Mouse (Mus musculus): Measurements from ENCODE around the gene Marco. TPM values are rescaled to one million over a fixed set of nuclear protein-coding genes. Genes with fewer than 3 reads are reported as not detected.

The Marco gene
- polyA plus RNA-seq, 1 experiment from 2014 or later = not detected

- Histone ChIP-seq H3K27ac (ENCODE audit: low read depth, low read length) (no peak overlapping the region), H3K36me3 (ENCODE audit: control insufficient read depth, insufficient read depth, low read length) (no peaks in the 10 kb centered on the region)
- 67% methylated on average over 6 of the region's 6 CpGs for WGBS
Measured at GRCm38 (mm10) chr1:120459032-120459431, 45.8 kb downstream of the Marco start.

GRCm38 (mm10) chr1:120458524-120458923 is 46.3 kb downstream of the Marco start:
- 36% methylated on average over 5 of the region's 5 CpGs for WGBS
- Histone ChIP-seq H3K9me3 (ENCODE audit: control insufficient read depth, low read length) (no peaks in the 10 kb centered on the region), H3K4me1 (ENCODE audit: control insufficient read depth, insufficient read depth, low read length) (peaks cover 4% of the 10 kb centered on the region), H3K36me3 (ENCODE audit: control insufficient read depth, insufficient read depth, low read length) (no peaks in the 10 kb centered on the region), H3K27me3 (ENCODE audit: control insufficient read depth, insufficient read depth, low read length) (no peaks in the 10 kb centered on the region), H3K4me3 (ENCODE audit: low read depth, low read length) (no peak overlapping the region), H3K4me2 (no peak overlapping the region), H3K27ac (ENCODE audit: low read depth, low read length) (no peak overlapping the region), H3K9ac (ENCODE audit: low read length) (no peak overlapping the region)
- DNase-seq (ENCODE audit: low spot score, missing footprints) = no peak
- ATAC-seq (ENCODE audit: low FRiP score) = peak; percentile 57

More at GRCm38 (mm10) chr1:120459032-120459431, 45.8 kb downstream of the Marco start:
- Histone ChIP-seq H3K4me3 (ENCODE audit: low read depth, low read length) (no peak overlapping the region), H3K4me1 (ENCODE audit: control insufficient read depth, insufficient read depth, low read length) (peaks cover 4% of the 10 kb centered on the region), H3K4me2 (no peak overlapping the region), H3K9me3 (ENCODE audit: control insufficient read depth, low read length) (no peaks in the 10 kb centered on the region), H3K27me3 (ENCODE audit: control insufficient read depth, insufficient read depth, low read length) (no peaks in the 10 kb centered on the region), H3K9ac (ENCODE audit: low read length) (no peak overlapping the region)
- DNase-seq (ENCODE audit: low spot score, missing footprints) = no peak
- peak; percentile 54; the same call in 1 of the 2 replicates for ATAC-seq (ENCODE audit: low FRiP score)

- Histone ChIP-seq H3K9ac (ENCODE audit: low read length) (no peak overlapping the region), H3K27me3 (ENCODE audit: control insufficient read depth, insufficient read depth, low read length) (no peaks in the 10 kb centered on the region), H3K4me1 (ENCODE audit: control insufficient read depth, insufficient read depth, low read length) (no peaks in the 10 kb centered on the region), H3K36me3 (ENCODE audit: control insufficient read depth, insufficient read depth, low read length) (no peaks in the 10 kb centered on the region), H3K4me2 (no peak overlapping the region), H3K27ac (ENCODE audit: low read depth, low read length) (no peak overlapping the region), H3K4me3 (ENCODE audit: low read depth, low read length) (no peak overlapping the region), H3K9me3 (ENCODE audit: control insufficient read depth, low read length) (no peaks in the 10 kb centered on the region)
- no peak for ATAC-seq (ENCODE audit: low FRiP score)
- 85% methylated on average over 9 of the region's 9 CpGs for WGBS
- DNase-seq (ENCODE audit: low spot score, missing footprints) = no peak
Measured at GRCm38 (mm10) chr1:120451486-120452270, 53.1 kb downstream of the Marco start.

GRCm38 (mm10) chr1:120449662-120450061 is 55.2 kb downstream of the Marco start:
- no peaks in the 10 kb centered on the region for H3K36me3 ChIP-seq (ENCODE audit: control insufficient read depth, insufficient read depth, low read length)
- H3K4me2 ChIP-seq = no peak overlapping the region
- no peaks in the 10 kb centered on the region for H3K4me1 ChIP-seq (ENCODE audit: control insufficient read depth, insufficient read depth, low read length)
- H3K27ac ChIP-seq (ENCODE audit: low read depth, low read length) = no peak overlapping the region
- H3K27me3 ChIP-seq (ENCODE audit: control insufficient read depth, insufficient read depth, low read length) = no peaks in the 10 kb centered on the region
- H3K9me3 ChIP-seq (ENCODE audit: control insufficient read depth, low read length) = no peaks in the 10 kb centered on the region
- WGBS = 86% methylated on average over 2 of the region's 2 CpGs
- no peak overlapping the region for H3K9ac ChIP-seq (ENCODE audit: low read length)
- H3K4me3 ChIP-seq (ENCODE audit: low read depth, low read length) = no peak overlapping the region
- DNase-seq (ENCODE audit: low spot score, missing footprints) (no peak), ATAC-seq (ENCODE audit: low FRiP score) (no peak)

GRCm38 (mm10) chr1:120443228-120443639 is 61.6 kb downstream of the Marco start:
- no peak overlapping the region for H3K27ac ChIP-seq (ENCODE audit: low read depth, low read length)
- no peaks in the 10 kb centered on the region for H3K4me1 ChIP-seq (ENCODE audit: control insufficient read depth, insufficient read depth, low read length)
- H3K4me2 ChIP-seq = no peak overlapping the region
- H3K4me3 ChIP-seq (ENCODE audit: low read depth, low read length) = no peak overlapping the region
- no peaks in the 10 kb centered on the region for H3K9me3 ChIP-seq (ENCODE audit: control insufficient read depth, low read length)
- H3K9ac ChIP-seq (ENCODE audit: low read length) = no peak overlapping the region
- H3K27me3 ChIP-seq (ENCODE audit: control insufficient read depth, insufficient read depth, low read length) = no peaks in the 10 kb centered on the region
- ATAC-seq (ENCODE audit: low FRiP score) (no peak), DNase-seq (ENCODE audit: low spot score, missing footprints) (no peak)
- H3K36me3 ChIP-seq (ENCODE audit: control insufficient read depth, insufficient read depth, low read length) = no peaks in the 10 kb centered on the region
- WGBS = 77% methylated on average over 3 of the region's 3 CpGs

- DNase-seq (ENCODE audit: low spot score, missing footprints) (no peak), ATAC-seq (ENCODE audit: low FRiP score) (no peak)
- H3K4me1 ChIP-seq (ENCODE audit: control insufficient read depth, insufficient read depth, low read length) = no peaks in the 10 kb centered on the region
- 26% methylated on average over 2 of the region's 2 CpGs for WGBS
- H3K9ac ChIP-seq (ENCODE audit: low read length) = no peak overlapping the region
- H3K4me2 ChIP-seq = no peak overlapping the region
- H3K36me3 ChIP-seq (ENCODE audit: control insufficient read depth, insufficient read depth, low read length) = no peaks in the 10 kb centered on the region
- no peak overlapping the region for H3K4me3 ChIP-seq (ENCODE audit: low read depth, low read length)
- no peaks in the 10 kb centered on the region for H3K27me3 ChIP-seq (ENCODE audit: control insufficient read depth, insufficient read depth, low read length)
- H3K27ac ChIP-seq (ENCODE audit: low read depth, low read length) = no peak overlapping the region
- H3K9me3 ChIP-seq (ENCODE audit: control insufficient read depth, low read length) = no peaks in the 10 kb centered on the region
Measured at GRCm38 (mm10) chr1:120441587-120441986, 63.2 kb downstream of the Marco start.

- WGBS = 90% methylated on average over 5 of the region's 5 CpGs
- ATAC-seq (ENCODE audit: low FRiP score) = no peak
Measured at GRCm38 (mm10) chr1:120435591-120435990, 69.2 kb downstream of the Marco start.

GRCm38 (mm10) chr1:120430171-120430570 is 74.7 kb downstream of the Marco start:
- no peak overlapping the region for H3K27ac ChIP-seq (ENCODE audit: low read depth, low read length)
- no peak overlapping the region for H3K4me3 ChIP-seq (ENCODE audit: low read depth, low read length)
- H3K4me2 ChIP-seq = no peak overlapping the region
- H3K9ac ChIP-seq (ENCODE audit: low read length) = no peak overlapping the region
- H3K4me1 ChIP-seq (ENCODE audit: control insufficient read depth, insufficient read depth, low read length) = no peaks in the 10 kb centered on the region
- DNase-seq (ENCODE audit: low spot score, missing footprints) (no peak), ATAC-seq (ENCODE audit: low FRiP score) (no peak)
- 84% methylated on average over 5 of the region's 5 CpGs for WGBS
- no peaks in the 10 kb centered on the region for H3K36me3 ChIP-seq (ENCODE audit: control insufficient read depth, insufficient read depth, low read length)
- no peaks in the 10 kb centered on the region for H3K27me3 ChIP-seq (ENCODE audit: control insufficient read depth, insufficient read depth, low read length)
- H3K9me3 ChIP-seq (ENCODE audit: control insufficient read depth, low read length) = no peaks in the 10 kb centered on the region

More at GRCm38 (mm10) chr1:120435591-120435990, 69.2 kb downstream of the Marco start:
- no peaks in the 10 kb centered on the region for H3K4me1 ChIP-seq (ENCODE audit: control insufficient read depth, insufficient read depth, low read length)
- no peak overlapping the region for H3K4me2 ChIP-seq
- no peak overlapping the region for H3K9ac ChIP-seq (ENCODE audit: low read length)
- H3K27ac ChIP-seq (ENCODE audit: low read depth, low read length) = no peak overlapping the region
- H3K9me3 ChIP-seq (ENCODE audit: control insufficient read depth, low read length) = no peaks in the 10 kb centered on the region
- H3K4me3 ChIP-seq (ENCODE audit: low read depth, low read length) = no peak overlapping the region
- no peaks in the 10 kb centered on the region for H3K27me3 ChIP-seq (ENCODE audit: control insufficient read depth, insufficient read depth, low read length)
- DNase-seq (ENCODE audit: low spot score, missing footprints) = no peak
- no peaks in the 10 kb centered on the region for H3K36me3 ChIP-seq (ENCODE audit: control insufficient read depth, insufficient read depth, low read length)

GRCm38 (mm10) chr1:120425587-120425986 is 79.2 kb downstream of the Marco start:
- H3K4me1 ChIP-seq (ENCODE audit: control insufficient read depth, insufficient read depth, low read length) = peaks cover 5% of the 10 kb centered on the region
- no peak overlapping the region for H3K4me3 ChIP-seq (ENCODE audit: low read depth, low read length)
- no peaks in the 10 kb centered on the region for H3K9me3 ChIP-seq (ENCODE audit: control insufficient read depth, low read length)
- ATAC-seq (ENCODE audit: low FRiP score) (no peak), DNase-seq (ENCODE audit: low spot score, missing footprints) (no peak)
- WGBS = 77% methylated on average over 8 of the region's 8 CpGs
- no peaks in the 10 kb centered on the region for H3K27me3 ChIP-seq (ENCODE audit: control insufficient read depth, insufficient read depth, low read length)
- H3K4me2 ChIP-seq = no peak overlapping the region
- no peaks in the 10 kb centered on the region for H3K36me3 ChIP-seq (ENCODE audit: control insufficient read depth, insufficient read depth, low read length)
- no peak overlapping the region for H3K9ac ChIP-seq (ENCODE audit: low read length)
- H3K27ac ChIP-seq (ENCODE audit: low read depth, low read length) = no peak overlapping the region
